Mouse (Mus musculus) heart, adult 2 months (tissue): ENCODE data around the gene Ovca2.

Experiments
- CTCF ChIP-seq: fragments of 200-600 bp; IDR thresholded peaks from 2 replicates; pipeline ENCODE4 v1.8.1; 2022; ENCODE audit warnings: antibody characterized with exemption, mild to moderate bottlenecking, moderate library complexity
- EP300 ChIP-seq: fragments of 200-500 bp; IDR thresholded peaks from 2 replicates; pipeline ENCODE4 v1.6.1; 2011; ENCODE audit warnings: low read depth, low read length, control low read depth; ENCODE audit not compliant: insufficient read depth

GRCm38 (mm10) chr11:75135358-75135757, 43.3 kb downstream of the Ovca2 start:
- TF ChIP-seq CTCF (no peak), EP300 (no peak)
